Mouse (Mus musculus) limb, embryonic 13.5 days (tissue): ENCODE data around the gene Gm14137. TPM values are rescaled to one million over a fixed set of nuclear protein-coding genes. Genes with fewer than 3 reads are reported as not detected.

ENCODE experiments used
- ATAC-seq: fragments of 200-750 bp; cut with Nextera tagmentation; 2 replicates; pipeline ENCODE4 v1.8.0; 2017; ENCODE audit warnings: low read depth, moderate number of reproducible peaks, moderate TSS enrichment; ENCODE audit not compliant: low FRiP score
- H3K27ac ChIP-seq: fragments of 300-500 bp; sonication (generic); 2 replicates; pipeline ENCODE4 v1.5.1; 2015; ENCODE audit warnings: inconsistent platforms, mild to moderate bottlenecking, moderate library complexity
- H3K27me3 ChIP-seq: fragments of 300-500 bp; sonication (generic); 2 replicates; pipeline ENCODE4 v1.6.1; 2015; ENCODE audit warnings: mild to moderate bottlenecking, inconsistent platforms
- H3K36me3 ChIP-seq: fragments of 300-500 bp; sonication (generic); 2 replicates; pipeline ENCODE4 v1.6.1; 2015; ENCODE audit warnings: inconsistent platforms, mild to moderate bottlenecking, moderate library complexity
- H3K4me1 ChIP-seq: fragments of 300-500 bp; sonication (generic); 2 replicates; pipeline ENCODE4 v1.6.1; 2015; ENCODE audit warnings: inconsistent platforms
- H3K4me2 ChIP-seq: fragments of 300-500 bp; sonication (generic); replicated peaks from 2 replicates; pipeline ENCODE4 v1.6.1; 2015; ENCODE audit warnings: inconsistent platforms, mild to moderate bottlenecking, moderate library complexity
- H3K4me3 ChIP-seq: fragments of 300-500 bp; sonication (generic); 2 replicates; pipeline ENCODE4 v1.5.1; 2015; ENCODE audit warnings: moderate library complexity, mild to moderate bottlenecking, inconsistent platforms
- H3K9ac ChIP-seq: fragments of 300-500 bp; sonication (generic); 2 replicates; pipeline ENCODE4 v1.6.1; 2015; ENCODE audit warnings: mild to moderate bottlenecking, inconsistent platforms
- H3K9me3 ChIP-seq: fragments of 300-500 bp; sonication (generic); 2 replicates; pipeline ENCODE4 v1.6.1; 2016; ENCODE audit warnings: inconsistent platforms
- WGBS: fragments of 180-500 bp; shearing (Covaris S2); methylation state at CpG from one replicate; pipeline ENCODE4 v1.1.7; 2015; 5-methylcytosine and 5-hydroxymethylcytosine counted together
- polyA plus RNA-seq: library from polyadenylated mRNA; unstranded; fragments of >200 nt; fragmentation: Nextera tagmentation; extraction: Ambion mirVana; gene quantifications from 2 replicates; pipeline ENCODE4 v1.2.1, GENCODE M21; 2015

Gene Gm14137
- 0.47 and 0.75 TPM in 2 replicates for polyA plus RNA-seq

DNA sequence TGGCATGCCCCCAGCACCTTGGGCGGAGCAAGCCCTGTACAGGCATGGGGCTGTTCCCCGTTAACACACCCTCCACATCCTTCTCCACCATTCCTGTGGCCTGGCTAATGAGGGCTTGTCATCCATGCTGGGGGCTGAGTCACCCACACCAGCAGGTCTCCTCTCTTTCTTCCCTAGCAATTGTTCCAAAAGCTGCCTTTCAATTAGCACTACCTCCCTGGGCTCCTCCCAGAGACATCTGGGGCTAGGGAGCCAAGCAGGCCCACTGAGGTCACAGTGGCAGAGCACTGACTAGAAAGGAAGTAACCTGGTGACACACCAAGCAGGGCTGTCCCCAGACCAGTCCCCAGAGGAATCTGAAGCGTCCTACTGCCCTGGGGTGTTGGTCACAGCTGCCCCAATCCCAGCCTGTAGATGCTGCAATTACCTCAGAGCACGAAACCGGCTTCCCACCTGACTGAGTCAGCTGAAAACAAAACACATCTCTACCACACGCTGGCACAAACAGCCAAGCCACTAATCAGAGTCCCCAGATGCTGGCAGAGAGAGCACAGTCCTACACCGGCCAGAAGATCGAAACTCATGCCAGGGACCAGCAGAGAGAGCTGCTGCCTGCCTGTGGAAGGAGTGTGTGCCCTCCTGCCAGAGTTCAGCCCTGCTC is at the start of gene Gm14137:
TSS of gene Gm14137 (plus strand) at position 519 of the 661 bp plus-strand sequence.
- no peak within 1 kb of the TSS for H3K27ac ChIP-seq

DNA sequence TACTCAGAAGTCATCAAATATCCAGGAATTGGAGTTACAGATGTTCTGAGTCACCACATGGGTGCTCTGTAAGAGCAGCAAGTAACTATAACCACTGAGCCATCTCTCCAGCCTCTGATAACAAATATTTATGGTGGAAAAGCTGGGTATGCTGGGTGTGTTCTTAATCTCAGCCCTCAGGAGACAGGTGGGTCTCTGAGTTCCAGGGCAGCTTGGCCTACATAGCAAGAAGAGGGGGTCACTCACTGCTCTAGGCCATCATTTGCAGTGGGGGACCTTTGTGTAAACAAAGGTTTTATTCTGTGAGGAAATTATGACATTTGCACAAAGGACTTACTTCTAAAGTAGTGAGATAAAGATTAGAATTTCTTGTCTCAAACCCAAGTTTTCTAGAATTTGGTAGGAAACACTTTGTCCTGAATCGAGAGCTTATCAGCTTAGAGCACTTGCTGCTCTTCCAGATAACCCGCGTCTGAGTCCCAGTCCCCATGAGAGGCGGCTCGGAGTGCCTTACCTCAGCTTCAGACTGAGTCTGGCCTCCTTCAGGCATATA is 37.9 kb upstream of the Gm14137 start:
- H3K36me3 ChIP-seq: peaks cover 87% of the 10 kb centered on the region
- ATAC-seq: no peak
- WGBS: 86% methylated on average over 5 of the region's 5 CpGs

More for the DNA sequence above, at the start of gene Gm14137:
- Histone ChIP-seq H3K9ac (no peak within 1 kb of the TSS), H3K4me3 (no peak within 1 kb of the TSS), H3K4me2 (no peak within 1 kb of the TSS), H3K9me3 (no peaks in the 10 kb centered on the region), H3K36me3 (peaks cover 37% of the 10 kb centered on the region), H3K4me1 (peaks cover 19% of the 10 kb centered on the region), H3K27me3 (no peaks in the 10 kb centered on the region; the same call in 1 of the 2 replicates)
- ATAC-seq: no peak
- WGBS: 37% methylated on average over 8 of the region's 8 CpGs

DNA sequence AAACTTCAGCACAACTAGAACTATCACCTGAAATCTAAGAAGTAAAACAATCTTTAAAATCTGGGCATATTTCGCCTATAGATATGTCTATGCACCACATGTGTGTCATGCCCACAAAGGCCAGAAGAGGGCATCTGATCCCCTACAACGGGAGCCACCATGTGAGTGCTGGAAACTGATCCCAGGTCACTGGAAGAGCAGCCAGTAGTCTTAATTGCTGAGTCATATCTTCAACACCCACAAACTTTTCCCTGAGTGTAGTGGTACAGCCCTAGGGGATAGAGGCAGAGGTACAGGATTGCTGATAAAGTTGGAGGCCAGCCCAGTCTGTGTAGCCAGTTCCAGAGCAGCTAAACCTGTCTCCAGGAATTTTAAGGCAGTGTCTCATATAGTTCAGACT is 29.1 kb upstream of the Gm14137 start:
- no peak overlapping the region for H3K4me2 ChIP-seq
- H3K4me3 ChIP-seq: no peak overlapping the region
- no peaks in the 10 kb centered on the region; the same call in 1 of the 2 replicates for H3K9me3 ChIP-seq
- no peak overlapping the region for H3K9ac ChIP-seq
- peaks cover 94% of the 10 kb centered on the region for H3K36me3 ChIP-seq
- no peaks in the 10 kb centered on the region for H3K4me1 ChIP-seq
- 87% methylated on average over 2 of the region's 2 CpGs for WGBS
- ATAC-seq: no peak
- H3K27me3 ChIP-seq: no peaks in the 10 kb centered on the region
- no peak overlapping the region for H3K27ac ChIP-seq

More for the DNA sequence above, 37.9 kb upstream of the Gm14137 start:
- Histone ChIP-seq H3K9ac (no peak overlapping the region), H3K9me3 (no peaks in the 10 kb centered on the region), H3K4me2 (no peak overlapping the region), H3K27ac (no peak overlapping the region), H3K27me3 (no peaks in the 10 kb centered on the region), H3K4me1 (no peaks in the 10 kb centered on the region), H3K4me3 (no peak overlapping the region)

DNA sequence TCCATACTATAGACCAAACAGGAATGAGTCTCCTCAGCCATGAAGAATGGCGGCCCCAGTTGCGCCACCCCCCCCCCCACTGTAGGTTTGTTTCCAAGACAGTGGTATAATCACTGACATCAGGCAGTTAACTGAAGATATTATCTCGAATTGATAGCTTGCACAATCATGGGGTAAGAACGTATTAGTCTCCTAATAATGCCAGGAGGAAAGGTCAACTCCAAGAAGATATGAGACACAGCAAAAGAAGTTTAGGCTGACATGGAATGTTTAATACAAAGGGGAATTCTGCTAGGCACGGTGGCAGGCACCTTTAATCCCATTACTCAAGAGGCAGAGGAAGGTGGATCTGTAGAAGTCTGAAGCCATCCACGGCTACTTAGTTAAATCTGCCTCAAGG is 27.9 kb upstream of the Gm14137 start:
- Histone ChIP-seq H3K27ac (no peak overlapping the region), H3K4me1 (no peaks in the 10 kb centered on the region), H3K9ac (no peak overlapping the region), H3K27me3 (no peaks in the 10 kb centered on the region), H3K9me3 (no peaks in the 10 kb centered on the region; the same call in 1 of the 2 replicates), H3K4me3 (no peak overlapping the region), H3K4me2 (no peak overlapping the region), H3K36me3 (peaks cover 95% of the 10 kb centered on the region)
- WGBS: 88% methylated on average over 6 of the region's 6 CpGs
- ATAC-seq: no peak

DNA sequence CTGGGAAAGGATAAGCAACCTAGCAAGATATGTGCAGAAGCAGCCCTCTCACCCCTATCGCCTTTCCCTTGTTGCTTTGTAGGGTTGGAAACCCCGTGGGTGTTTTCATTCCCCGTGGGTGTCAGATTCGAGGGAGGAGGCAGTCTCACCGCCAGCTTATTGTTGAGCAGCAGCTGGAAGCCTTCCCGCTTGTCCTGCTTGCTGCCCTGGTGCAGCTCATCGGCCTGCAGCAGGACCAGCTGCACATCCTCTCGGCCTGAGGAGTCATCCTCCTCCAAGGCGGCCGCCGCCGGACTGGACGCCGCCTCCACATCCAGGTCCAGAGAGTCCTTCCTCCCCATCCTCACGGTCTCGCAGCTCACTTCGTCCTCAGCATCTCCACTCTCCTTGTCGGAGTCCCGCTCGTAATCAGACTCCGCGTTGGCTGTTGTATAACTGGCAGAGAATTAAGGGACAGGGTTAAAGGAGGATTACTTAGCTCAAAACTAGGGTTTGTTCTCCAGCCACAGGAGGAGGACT is 27.1 kb upstream of the Gm14137 start:
- no peak overlapping the region for H3K9ac ChIP-seq
- no peak overlapping the region for H3K27ac ChIP-seq
- 91% methylated on average over 22 of the region's 22 CpGs for WGBS
- no peaks in the 10 kb centered on the region for H3K27me3 ChIP-seq
- H3K4me1 ChIP-seq: no peaks in the 10 kb centered on the region
- peaks cover 95% of the 10 kb centered on the region for H3K36me3 ChIP-seq
- no peak for ATAC-seq
- H3K4me2 ChIP-seq: no peak overlapping the region
- H3K4me3 ChIP-seq: no peak overlapping the region
- no peaks in the 10 kb centered on the region; the same call in 1 of the 2 replicates for H3K9me3 ChIP-seq

DNA sequence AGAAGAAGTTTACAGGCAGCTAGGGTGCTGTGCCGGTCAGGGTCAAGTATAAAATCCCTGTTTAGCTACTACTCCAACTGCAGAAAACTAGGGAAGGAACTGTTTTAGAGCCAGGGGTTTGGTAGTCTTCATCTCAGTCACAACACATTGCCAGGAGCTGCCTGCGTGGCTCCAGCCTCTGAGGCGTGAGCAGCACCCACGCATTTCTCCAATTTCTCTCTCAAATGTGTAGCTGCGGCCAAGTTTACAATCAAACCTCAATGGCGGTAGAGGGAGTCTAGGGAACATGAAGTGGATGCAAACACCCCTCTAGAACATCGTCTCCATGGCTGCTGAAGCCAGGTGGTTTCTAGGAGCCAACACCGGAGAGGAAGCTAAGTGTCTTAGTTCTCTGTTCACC is 26.5 kb upstream of the Gm14137 start:
- Histone ChIP-seq H3K27ac (no peak overlapping the region), H3K4me2 (no peak overlapping the region), H3K4me1 (no peaks in the 10 kb centered on the region), H3K27me3 (no peaks in the 10 kb centered on the region), H3K9me3 (no peaks in the 10 kb centered on the region; the same call in 1 of the 2 replicates), H3K9ac (no peak overlapping the region), H3K4me3 (no peak overlapping the region), H3K36me3 (peaks cover 95% of the 10 kb centered on the region)
- ATAC-seq: no peak
- WGBS: 90% methylated on average over 8 of the region's 8 CpGs

DNA sequence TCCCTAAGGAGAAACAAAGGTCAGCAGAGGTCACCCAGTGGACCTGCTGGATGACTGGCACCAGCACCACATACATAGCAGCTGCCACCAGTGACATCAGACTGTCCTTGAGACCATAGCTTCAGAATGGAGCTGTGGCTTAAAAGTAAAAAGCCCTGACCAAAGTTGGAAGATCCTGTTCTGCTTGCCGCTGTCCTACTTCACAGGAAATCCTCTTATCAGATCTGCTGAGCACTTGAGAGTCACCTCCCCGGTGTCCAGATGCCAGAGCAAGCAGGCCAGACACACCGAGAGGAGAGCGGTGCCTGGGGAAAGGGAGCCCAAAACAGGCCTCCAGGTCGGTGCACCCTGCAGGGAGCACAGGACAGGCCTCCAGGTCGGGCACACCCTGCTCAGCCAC is 22.1 kb upstream of the Gm14137 start:
- no peak overlapping the region for H3K4me2 ChIP-seq
- no peak overlapping the region for H3K27ac ChIP-seq
- no peaks in the 10 kb centered on the region for H3K27me3 ChIP-seq
- no peaks in the 10 kb centered on the region for H3K9me3 ChIP-seq
- H3K36me3 ChIP-seq: peaks cover 67% of the 10 kb centered on the region
- WGBS: 83% methylated on average over 6 of the region's 6 CpGs
- no peak for ATAC-seq
- H3K9ac ChIP-seq: no peak overlapping the region
- no peak overlapping the region for H3K4me3 ChIP-seq
- peaks cover 12% of the 10 kb centered on the region for H3K4me1 ChIP-seq

DNA sequence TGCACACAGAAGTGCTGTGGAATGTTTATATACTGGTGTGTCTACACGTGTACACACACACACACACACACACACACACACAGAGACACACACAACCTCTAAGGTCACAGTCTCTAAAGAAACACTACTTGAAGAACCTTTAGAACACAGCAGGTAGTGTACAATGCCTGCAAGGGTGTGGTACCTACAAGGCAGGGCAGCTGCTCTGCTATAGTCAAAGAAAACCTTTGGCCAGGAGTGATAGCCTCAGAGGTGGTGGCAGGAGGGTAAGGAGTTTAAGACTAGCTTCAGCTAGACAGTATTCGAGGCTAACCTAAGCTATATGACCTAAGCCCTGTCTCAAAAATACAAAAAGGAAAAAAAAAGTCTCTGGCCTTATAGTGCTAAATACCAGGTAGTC is 19.6 kb upstream of the Gm14137 start:
- Histone ChIP-seq H3K27me3 (no peaks in the 10 kb centered on the region), H3K4me2 (no peak overlapping the region), H3K4me1 (peaks cover 14% of the 10 kb centered on the region), H3K27ac (no peak overlapping the region), H3K4me3 (no peak overlapping the region), H3K9ac (no peak overlapping the region), H3K36me3 (peaks cover 43% of the 10 kb centered on the region), H3K9me3 (no peaks in the 10 kb centered on the region)
- WGBS: 76% methylated on average over 2 of the region's 2 CpGs
- ATAC-seq: no peak

DNA sequence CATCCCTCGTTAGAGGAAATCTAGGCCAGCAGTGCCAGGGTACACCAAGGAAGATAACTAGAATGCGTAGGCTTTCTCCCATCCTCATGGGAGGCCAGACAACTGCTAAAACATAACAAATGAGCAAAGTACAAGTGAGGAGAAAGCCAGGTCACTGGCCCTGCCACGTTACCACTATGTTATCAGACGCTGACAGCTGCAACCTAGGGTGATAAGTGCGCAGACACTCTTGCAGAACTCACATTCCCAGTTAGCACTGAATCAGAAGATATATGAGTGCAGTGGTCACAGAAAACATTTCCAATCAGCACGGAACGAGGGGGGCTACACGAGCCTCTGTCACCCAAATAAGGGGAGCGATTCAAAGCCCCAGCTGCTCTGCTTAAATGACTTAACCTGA is 18.9 kb upstream of the Gm14137 start:
- Histone ChIP-seq H3K4me3 (peak overlapping the region; percentile 99), H3K27ac (no peak overlapping the region), H3K4me2 (peak overlapping the region; percentile 96), H3K27me3 (no peaks in the 10 kb centered on the region), H3K36me3 (peaks cover 36% of the 10 kb centered on the region), H3K4me1 (peaks cover 14% of the 10 kb centered on the region), H3K9me3 (no peaks in the 10 kb centered on the region), H3K9ac (peak overlapping the region; percentile 94; the same call in 1 of the 2 replicates)
- 86% methylated on average over 9 of the region's 9 CpGs for WGBS
- ATAC-seq: no peak

DNA sequence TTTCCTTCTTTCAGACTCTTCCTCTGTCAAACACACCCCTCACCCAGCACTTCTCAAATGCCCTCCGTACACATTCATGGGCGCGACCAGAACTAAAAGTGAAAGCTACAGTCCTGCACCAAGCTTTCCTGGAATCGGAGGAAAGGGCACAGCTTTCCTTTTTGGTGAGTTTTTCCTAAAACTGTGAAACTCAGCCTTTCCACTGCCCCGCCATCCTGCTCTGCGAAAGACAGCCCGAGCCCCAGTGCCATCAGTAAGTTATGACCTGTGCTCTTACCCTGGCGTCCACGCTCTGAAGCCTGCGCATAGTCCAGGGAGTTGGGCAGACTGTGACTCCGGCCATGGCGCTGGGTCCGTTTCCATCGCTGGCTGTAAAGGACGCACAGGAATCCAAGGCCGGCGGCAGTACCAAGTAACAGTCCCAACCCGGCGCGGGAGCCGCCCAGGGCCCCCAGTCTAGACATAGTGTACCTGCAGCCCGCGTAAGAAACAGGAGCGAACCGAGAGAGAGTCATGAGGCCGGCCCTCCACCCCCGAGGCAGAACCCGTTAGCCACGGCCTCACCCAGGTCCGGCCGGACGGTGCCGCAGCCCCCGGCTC is 18.1 kb upstream of the Gm14137 start:
- H3K4me2 ChIP-seq: peak overlapping the region; percentile 96
- H3K36me3 ChIP-seq: peaks cover 28% of the 10 kb centered on the region
- H3K4me3 ChIP-seq: peak overlapping the region; percentile 99
- peaks cover 14% of the 10 kb centered on the region for H3K4me1 ChIP-seq
- peak overlapping the region; percentile 94 for H3K9ac ChIP-seq
- H3K27me3 ChIP-seq: no peaks in the 10 kb centered on the region
- no peaks in the 10 kb centered on the region for H3K9me3 ChIP-seq
- 5% methylated on average over 33 of the region's 34 CpGs for WGBS
- peak overlapping the region; percentile 63 for H3K27ac ChIP-seq
- ATAC-seq: no peak; the same call in 1 of the 2 replicates

DNA sequence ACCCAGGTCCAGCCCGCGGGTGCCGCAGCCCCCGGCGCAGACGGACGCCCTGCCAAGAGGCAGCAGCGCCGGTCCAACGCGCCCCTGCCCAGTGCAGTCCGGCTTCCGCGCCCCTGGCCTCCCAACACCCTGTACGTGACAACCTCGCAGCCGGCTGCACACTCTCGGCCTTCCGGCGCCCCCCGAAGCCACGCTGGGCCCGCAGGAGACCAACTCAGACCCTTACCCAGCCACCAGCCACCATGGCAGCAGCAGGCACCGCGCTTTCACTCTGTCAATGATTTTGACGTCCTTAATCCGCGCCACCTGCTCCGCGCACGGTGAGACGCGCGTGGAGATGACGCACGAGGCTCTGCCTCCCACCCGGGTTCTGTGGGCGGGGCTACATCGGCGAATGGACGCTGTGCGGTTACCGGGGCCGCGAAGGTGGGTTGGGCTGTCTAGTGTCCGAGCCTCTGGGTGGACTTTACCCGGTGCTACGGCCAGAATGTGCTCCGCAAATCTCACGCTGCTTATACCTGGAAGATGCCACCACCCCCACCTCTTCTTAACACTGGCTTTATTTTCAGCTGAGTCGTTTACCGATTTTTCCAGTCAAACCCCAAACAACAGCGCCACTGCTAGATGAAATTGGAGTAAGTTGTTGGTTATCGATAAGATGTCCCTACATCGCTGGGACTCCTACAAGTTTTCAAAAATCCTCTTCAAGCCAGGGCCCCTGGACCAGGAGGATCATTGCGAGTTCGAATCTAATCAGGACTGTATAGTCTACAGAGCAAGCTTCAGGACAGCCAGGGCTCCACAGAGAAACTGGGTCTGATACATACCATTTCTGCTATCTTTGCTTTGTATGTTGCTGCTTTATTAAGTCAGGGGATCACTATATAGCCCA is 17.4 kb upstream of the Gm14137 start, which contains the start of gene Rmdn3:
TSS of gene Rmdn3 (minus strand) at position 354 of the 892 bp plus-strand sequence.
- 1% methylated on average over 56 of the region's 57 CpGs for WGBS
- Histone ChIP-seq H3K4me3 (peak within 1 kb of the TSS; percentile 99), H3K9ac (peak within 1 kb of the TSS; percentile 94), H3K9me3 (no peaks in the 10 kb centered on the region), H3K36me3 (peaks cover 20% of the 10 kb centered on the region), H3K4me2 (peak within 1 kb of the TSS; percentile 96), H3K27me3 (no peaks in the 10 kb centered on the region), H3K27ac (peak within 1 kb of the TSS; percentile 63), H3K4me1 (peaks cover 14% of the 10 kb centered on the region)
- peak; percentile 91 for ATAC-seq
